Mouse (Mus musculus): ENCODE results near the gene Cdc37.

Gene Cdc37

DNA sequence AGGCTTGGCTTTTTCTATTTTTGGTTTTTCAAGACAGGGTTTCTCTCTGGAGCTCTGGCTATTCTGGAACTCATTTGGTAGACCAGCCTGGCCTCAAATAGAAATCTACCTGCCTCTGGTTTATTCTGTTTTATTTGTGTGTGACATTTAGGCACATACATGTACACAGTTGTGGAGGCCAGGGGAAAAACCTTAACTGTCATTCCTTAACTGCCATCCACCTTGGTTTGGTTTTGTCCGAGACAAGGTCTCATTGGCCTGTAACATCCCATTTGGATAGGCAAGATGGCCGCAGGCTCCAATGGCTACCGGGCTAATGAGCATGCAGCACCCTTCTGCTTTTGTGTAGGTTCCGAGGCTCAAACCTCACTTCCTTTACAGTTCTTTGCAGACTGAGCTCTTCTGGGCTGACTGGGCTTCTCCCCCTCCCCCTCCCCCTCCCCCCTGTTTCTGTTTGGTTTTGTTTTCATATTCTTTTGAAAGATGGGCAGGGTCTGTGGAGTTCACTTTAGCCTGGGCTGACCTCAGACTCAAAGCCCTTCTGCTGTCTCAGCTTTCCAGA lies 14.4 kb downstream of the Cdc37 start:
- DNase-seq, result no peak

DNA sequence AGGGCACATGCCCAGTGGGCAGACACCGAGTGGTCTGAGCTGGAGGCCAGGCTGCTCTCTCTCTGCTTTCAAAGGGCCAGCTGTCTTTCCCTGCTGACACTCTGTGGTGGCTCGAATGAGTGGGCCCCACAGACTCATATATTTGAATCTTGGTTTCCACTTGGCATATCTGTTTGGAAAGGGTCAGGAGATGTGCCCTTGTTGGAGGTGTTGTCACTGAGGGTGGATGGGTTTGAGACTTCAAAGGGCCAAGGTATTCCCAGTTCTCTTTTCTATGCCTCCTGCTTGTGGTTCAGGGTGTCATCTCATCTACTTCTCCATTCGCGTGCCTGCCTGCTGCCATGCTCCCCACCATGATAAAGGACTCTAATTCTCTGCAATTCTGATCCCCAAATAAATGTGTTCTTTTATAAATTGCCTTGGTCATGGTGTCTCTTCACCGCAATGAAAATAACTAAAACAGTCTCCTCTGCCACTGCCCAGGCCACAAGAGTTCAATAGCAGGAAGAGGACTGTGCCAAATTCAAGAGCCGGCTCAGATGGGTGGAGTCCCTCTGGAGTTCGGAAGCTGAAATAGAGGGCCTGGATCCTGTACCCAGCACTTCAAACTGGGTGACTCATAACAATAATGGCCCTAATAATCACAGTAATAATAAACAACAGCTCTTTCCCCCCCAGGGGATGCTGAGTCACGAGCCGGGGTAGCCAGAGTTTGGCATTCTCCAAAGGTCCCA lies 15.0 kb downstream of the Cdc37 start:
- peak; percentile 30 to 69 for DNase-seq

DNA sequence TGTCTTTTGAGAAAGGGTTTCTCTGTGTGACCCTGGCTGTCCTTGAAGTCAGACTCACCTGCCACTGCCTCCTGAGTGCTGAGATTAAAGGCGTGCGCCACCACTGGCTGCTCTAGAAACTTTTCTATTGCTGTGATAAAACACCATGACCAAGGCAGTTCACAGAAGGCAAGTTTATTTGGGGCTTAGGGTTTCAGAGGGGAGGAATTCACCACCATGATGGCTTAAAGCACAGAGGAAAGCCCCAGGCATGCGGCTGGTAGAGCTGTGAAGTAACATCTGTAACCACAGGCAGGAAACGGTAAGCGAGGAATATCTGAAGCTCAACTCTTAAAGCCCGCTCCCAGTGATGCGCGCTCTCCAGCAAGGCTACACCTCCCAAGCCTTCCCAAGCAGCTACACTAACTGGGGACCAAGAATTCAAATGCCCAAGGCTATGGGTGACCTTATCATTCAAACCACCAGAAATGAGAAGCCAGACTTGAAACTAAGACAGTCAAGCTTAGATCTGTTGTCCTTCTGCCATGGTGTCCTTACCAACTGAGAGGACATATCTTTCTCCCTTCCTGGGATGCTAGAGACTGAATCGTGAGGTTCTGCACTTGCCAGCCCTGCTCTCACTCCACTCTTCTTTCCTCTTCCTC lies 16.6 kb downstream of the Cdc37 start:
- DNase-seq, result no peak

DNA sequence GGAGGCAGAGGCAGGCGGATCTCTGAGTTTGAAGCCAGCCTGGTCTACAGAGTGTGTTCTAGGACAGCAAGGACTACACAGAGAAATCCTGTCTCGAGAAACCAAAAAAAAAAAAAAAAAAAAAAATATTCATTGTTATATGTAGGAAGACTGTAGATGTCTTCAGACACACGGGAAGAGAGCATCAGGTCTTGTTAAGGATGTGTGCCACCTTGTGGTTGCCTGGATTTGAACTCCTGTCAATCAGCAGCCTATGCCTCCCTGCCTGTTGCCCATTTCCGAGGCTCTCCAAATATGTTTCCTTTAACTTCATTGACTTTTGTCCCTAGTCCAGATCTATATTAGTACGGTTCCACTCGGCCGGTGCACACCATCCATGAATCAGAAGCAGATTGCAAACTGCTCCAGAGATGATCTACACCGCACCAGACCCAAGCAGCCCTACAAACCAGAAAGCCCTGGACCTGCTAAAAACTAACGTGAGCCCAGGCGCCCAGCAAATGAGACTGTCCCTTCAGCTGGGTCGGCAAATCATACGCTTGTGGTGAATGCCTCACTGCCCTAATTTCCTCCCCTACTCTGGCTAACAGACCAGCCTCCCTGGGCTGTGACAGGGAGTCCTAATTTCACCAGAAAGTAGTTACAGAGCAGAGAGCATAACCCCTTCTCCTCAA lies 17.5 kb downstream of the Cdc37 start:
- peak in 1 of 2 experiments; percentile 54 for DNase-seq

DNA sequence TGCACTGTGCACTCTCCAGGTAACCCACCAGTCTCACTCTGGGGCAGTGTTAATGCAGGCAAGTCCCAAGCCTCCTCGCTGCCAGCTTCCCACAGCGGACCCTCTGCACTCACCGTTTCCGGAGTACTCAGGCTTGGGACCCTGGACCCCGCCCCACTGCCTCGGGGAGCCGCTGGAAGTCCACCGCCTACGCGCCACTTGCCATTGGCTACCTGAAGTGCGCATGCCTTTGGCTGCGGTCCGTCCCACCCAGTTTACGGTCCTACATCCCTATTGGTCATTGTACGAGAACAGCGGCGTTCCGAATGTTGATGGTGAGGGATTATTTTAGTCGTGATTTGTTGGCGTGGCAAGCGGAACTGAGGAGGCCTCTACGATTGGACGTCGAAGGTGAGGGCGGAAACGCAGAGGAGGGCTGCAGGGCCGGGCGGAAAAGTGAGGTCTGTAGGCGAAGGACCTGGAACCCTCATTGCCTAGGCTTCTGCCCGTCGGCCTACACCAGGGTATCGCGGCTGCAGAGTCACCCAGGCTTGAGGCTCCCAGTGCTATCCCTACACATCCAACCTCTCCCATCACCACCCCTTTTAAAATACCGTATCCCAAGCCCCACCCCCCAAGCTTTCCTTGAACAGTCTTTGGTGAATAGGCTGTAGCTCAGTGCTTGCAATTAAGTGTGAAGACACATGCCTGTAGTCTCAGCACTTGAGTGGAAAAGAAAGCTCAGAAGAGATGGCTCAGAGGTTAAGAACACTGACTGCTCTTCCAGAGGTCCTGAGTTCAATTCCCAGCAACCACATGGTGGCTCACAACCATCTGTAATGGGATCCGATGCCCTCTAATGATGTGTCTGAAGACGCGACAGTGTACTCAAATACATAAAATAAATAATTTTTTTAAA lies 18.5 kb downstream of the Cdc37 start, which contains the start of gene Tyk2:
Gene Tyk2, minus strand, starts transcription at position 185 of the 898 bp plus-strand sequence.
- DNase-seq, result peak; percentile 94 to 97

DNA sequence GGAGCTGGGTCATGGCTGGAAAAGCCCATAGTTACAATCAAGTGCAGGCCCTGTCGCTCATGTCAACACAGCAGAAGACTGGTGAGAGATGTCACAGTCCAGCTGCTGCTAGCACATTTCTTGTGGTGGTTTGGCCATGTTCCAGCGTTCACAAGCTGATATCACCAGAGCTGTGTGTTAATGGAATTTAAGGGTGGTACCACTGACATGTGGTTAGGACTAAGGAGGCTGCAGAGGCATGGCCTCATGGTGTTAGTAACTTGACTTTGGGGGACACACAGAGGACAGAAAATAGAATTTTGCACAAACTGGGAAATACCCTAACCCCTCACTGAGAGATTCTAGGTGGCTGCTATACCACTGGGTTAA lies 23.5 kb downstream of the Cdc37 start:
- no peak for DNase-seq

DNA sequence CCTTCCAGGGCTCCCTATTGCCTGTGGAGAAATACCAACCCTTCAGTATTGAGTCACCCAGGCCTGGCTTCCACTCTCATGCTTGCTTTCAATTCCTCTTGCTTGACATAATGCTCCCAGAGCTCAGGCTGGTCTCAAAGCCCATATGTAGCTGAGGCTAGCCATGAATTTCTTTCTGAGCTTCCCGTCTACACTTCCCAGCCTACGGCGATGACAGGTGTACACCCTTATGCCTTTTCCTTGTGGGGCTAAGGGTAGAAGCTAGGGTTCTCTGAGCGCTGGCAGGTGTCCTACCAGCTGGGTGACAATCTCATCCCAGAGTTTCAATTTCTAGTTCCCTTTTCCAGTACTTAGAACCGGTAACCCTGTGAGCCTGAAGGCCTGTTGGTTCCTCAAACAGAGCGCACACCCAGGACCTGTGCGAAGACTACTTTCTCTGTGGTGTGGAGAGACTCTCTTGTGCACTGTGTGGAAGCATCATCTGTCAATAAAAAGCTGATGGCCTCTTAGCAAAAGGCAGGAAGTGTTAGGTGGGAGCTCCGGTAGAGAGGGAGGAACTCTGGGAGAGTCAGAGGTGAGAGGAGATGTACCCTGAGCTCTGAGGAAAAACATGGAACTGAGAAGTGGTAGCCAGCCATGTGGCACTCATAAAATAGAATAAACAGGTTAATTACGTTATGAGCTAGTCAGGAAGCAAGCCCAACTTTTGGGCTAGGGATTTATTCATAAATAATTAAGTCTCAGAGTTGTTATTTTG lies 24.1 kb downstream of the Cdc37 start:
- no peak for DNase-seq

DNA sequence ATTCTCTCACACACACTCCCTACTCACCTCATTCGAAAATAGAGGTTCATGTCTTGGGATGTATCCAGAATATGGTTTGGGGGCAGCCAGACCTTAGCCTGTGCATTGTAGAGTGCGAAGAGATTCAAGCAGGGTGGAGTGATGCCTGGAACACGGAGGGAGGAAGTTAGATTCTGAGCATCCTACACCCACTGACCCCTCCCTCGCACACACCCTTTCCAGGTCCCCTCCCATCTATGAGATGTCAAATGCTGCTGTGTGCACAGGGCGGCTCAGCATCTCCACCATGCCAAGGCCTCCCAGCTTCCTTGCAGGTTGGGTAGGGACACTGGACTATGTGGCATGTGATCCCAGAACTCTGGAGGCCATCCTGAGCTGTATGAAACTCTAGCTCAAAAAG lies 24.9 kb downstream of the Cdc37 start:
- DNase-seq, result no peak

DNA sequence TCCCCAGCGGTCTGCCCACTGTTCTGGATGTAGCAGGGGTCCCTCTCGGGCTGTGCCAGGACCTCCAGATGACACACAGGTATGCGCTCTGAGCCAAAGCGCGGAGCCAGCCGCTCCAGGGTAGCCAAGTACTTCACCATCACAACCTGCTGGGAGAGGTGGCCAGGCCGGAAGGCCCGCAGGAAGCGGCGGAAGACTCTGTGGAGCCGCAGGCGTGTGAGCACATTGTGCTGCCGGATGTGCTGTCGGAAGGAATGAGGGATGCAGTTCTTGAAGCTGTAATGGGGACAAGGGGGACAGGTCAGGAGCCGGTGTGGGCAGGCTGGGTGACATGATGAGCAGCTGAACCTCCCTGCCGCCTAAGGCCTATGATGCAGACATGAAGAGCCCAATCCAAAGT lies 28.3 kb downstream of the Cdc37 start:
- peak in 1 of 2 experiments; percentile 61 for DNase-seq

DNA sequence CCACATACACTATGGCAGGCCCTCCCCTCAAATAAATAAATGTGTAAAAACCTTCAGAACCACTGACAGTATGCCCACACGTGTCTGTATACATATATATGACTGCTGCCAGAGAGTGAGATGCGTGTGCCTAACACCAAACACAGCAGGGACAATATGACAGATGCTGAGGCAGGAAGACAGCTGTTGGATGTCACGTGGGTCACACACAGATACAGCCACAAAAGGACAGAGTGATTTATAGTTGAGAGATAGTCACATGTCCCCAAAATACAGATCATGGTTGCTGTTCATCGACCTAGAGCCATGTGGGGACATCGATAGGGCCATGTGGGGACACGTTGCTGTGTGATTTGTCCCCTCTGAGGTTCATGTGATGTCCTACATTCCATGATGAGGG lies 32.7 kb downstream of the Cdc37 start:
- DNase-seq, result no peak

DNA sequence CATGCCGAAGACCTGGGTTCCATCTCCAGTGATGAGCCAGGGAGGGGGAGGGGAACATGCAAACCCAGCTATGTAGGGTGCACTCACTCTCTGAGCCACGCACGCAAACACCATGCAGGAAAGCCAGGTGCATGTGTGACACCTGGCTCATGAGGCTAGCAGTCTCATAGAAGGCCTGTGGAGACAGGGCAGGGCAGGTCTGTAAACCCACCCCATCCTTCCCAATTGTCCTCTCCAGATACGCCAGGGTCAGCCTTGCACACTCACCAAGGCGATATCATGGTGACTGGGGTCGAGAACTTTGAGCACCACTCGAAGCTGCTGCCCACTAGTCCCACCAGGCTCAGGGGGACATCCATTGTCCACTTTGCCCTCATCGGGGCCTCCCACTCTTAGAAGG lies 34.7 kb downstream of the Cdc37 start:
- DNase-seq, result no peak

DNA sequence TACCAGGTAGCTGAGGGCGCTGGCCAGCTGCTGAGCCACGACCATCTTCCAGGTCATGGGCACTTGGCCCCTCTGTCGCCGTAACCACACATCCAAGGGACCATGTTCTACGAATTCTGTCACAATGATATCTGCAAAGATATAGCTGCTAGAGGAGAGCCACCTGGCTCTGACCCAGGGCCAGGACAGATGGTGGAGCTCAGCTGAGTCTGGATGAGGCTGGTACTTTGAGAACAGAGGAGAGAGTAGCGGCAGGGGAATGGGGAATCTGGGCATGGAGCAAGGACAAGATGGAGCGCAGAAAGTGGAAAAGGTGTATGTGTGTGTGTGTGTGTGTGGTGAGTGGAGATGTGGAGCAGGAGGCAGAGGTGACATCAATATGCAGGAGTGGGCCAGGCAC lies 35.6 kb downstream of the Cdc37 start:
- DNase-seq, result no peak

DNA sequence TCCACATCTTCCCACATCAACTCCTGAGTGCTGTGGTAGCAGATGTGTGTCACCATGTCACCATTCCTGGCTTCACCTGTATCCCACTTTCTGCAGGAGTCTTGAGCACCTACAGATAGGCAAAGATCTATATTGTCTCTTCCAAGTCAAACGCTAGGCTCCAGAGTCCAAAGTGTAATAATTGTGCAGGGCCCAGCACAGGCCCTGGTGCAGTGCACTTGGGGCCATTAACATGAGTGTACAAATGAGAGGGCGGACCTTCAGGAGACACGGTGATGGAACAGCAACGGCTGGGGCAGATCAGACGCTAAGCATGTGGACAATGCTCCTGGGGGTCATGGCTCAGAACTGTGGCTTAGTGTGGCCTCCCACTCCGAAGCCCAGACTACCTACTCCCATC lies 36.0 kb downstream of the Cdc37 start:
- no peak for DNase-seq

DNA sequence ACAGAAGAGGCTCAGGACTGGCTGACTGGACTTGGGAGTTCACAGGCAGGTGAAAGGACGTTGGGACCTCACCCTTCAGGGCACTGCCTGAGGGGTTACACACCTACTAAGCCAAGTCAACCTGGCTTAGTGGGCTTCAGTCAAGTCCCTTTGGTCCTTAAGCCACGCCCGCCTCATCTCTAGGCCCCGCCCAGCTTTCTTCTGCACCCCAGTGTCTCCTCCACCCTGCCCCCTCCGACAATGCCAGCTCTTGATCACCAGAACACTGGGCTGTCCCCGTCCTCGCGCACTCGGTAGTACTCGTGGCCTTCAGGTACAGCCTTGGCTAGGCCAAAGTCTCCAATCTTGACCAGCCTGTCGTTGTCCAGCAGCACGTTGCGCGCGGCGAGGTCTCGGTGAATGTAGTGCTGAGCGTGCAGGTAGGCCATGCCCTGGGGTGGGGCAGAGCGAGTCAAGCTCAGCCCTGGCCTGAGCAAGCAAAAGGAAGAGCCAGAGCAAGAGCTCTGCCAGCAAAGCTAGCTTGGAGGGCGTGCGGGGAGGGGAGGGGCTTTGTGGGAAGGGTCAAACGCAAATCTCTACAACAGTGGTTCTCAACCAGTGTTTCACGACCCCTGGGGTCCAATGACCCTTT lies 42.1 kb downstream of the Cdc37 start:
- DNase-seq, result no peak

DNA sequence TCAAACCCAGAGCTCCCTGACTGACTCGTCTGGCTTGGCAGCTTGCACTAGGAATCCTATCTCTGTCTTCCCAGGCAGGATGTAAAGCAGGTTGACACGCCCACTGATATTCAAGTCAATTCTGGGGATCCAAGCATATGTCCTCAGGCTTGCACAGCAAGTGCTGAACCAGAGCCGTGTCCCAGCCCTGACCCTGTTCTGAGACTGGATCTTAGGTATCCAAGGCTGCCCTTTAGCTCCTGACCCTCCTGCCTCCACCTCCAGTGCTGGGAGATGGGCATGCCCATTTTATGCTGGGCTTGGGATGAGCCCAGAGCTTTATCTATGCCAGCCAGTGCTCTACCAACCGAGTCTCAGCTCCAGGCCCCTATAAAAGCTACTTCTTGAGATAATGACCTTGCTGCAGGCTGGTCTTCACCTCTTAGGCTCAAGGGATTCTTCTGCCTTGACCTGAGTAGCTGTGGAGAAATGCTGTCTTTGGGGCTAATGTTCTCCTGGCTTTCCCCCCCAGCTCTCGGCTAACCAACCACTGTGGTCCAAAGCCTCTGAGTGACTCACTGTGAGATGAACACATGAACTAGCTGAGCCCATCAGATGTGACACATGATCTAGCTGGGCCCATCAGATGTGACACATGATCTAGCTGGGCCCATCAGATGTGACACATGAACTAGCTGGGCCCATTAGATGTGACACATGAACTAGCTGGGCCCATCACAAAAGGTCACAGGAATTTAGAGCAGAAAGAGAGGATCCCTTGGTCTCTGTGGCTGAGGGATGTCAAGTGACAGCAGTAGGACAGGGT lies 43.8 kb downstream of the Cdc37 start:
- DNase-seq, result no peak

DNA sequence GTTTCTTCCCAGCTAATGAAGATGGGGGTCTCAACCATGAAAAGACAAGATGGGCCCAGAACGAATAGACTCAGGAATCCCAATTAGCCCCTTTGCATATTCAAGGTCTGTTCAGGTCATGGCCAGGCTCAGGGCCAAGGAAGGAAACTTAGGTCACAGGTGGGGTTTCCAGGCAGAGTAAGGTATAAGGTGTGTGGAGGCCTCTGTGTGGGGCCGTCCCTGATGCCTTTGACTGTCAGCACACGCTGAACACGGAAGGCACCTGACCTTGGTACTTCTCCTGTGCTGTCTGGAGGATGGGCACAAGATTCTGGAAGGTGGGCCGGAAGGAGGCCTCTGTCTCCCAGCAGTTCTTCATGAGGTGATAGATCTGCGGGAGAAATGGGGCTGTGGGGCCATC lies 45.0 kb downstream of the Cdc37 start:
- no peak for DNase-seq

DNA sequence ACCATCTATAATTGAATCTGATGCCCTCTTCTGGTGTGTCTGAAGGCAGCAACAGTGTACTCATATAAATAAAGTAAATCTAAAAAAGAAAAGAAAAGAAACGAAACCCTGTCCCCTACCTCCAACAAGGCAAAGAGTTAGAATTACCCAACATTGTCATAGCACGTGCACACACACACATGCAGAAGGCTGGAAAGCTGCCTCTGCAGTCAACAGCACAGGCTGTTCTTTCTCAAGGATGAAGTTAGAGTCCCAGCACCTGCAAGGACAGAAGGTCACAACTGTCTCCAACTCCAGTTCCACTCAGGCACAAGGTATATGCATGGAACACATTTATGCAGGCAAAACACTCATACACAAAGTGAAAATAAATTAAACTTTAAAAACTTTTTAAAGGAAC lies 47.7 kb downstream of the Cdc37 start:
- peak in 1 of 2 experiments; percentile 63 for DNase-seq

DNA sequence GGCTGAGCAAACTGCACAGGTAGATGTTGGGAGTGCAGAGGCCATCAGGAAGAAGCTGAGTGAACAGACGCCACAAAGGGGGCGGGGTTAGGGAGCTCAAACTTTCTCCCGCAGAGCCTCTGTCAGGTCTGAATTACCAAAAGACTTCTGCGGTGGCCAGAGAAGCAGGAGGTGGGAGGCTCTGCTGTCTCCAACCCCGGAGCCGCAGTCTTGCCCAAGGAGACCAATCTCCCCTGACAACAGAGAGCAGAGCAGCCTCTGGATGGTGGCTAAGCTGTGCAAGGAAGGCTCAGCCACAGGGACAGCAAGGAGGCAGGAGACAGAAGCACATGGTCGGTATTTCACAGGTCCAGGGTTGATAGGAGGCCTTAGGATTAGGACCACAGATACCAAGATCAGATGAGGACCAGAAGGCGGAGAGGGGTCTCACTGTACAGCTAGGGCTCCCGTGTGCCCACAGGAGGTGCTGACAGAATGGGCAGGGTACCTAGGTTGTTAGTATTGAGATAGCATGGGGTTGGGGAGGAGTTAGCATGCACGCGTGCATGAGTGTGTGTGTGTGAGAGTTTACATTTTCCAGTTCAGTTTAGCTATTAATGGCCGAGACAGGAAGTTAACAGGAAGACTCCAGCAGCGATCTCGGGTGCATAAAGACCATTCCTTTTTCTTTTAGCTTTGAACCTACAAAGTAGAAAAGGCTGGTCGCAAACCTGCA lies 49.2 kb downstream of the Cdc37 start:
- DNase-seq, result no peak

DNA sequence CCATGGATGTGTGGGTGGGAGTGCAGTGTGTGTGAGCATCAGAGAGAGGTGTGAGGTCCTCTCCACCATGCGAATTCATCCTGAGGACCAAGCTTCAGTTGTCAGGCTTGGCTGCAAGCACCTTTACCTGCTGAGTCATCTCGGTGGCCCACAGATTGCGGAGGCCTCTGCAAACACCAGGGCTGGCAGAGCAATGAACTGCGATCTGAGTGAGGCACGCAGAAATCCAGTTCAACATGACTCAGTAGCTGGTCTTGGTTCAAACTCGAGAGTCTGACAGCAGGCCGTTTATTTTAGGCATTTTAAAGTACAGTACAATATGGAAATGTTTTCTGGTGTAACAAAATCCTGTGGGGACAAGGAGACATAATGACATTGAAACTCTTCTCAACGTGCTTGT lies 52.0 kb downstream of the Cdc37 start:
- no peak for DNase-seq

DNA sequence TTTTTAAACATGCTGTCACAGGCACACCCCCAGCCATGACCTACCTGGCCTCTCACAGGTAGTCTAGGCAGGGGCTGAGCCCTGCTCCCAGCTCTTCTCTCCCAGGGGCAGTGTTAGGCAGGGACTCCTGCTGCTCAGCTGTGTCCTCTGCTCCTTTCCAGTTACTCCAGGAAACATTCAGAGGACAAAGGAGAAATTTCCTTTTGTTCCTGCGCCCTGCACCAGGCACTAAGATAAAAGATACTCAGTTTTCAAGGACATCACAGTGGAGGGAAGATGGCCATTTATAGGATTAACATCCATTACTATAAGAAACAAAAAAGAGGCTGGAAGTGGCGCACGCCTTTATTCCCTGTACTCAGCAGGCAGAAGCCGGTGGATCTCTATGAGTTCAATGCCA lies 53.8 kb downstream of the Cdc37 start:
- DNase-seq, result no peak
